Mouse (Mus musculus): ENCODE measurements at regions not wholly inside any gene's neighbourhood (a gene's known extent, or its start where the extent isn't known, plus 50 kb on each side); places are given as distances from the start of the nearest gene placed in this dataset.

GRCm38 (mm10) chr8:32958331-32958730 is 470.2 kb upstream of the 5930422O12Rik start:
- no peak for DNase-seq (ENCODE audit: extremely low spot score, low read depth, low spot score)

- DNase-seq (ENCODE audit: extremely low spot score, low read depth, low spot score) = no peak
Observed at GRCm38 (mm10) chr8:32958855-32959254, 469.7 kb upstream of the 5930422O12Rik start.

GRCm38 (mm10) chr8:32959326-32960064 is 469.0 kb upstream of the 5930422O12Rik start:
- DNase-seq (ENCODE audit: extremely low spot score, low read depth, low spot score) = no peak

- no peak for DNase-seq (ENCODE audit: extremely low spot score, low read depth, low spot score)
Observed at GRCm38 (mm10) chr8:32990216-32990615, 438.3 kb upstream of the 5930422O12Rik start.

- DNase-seq (ENCODE audit: extremely low spot score, low read depth, low spot score) = no peak
Observed at GRCm38 (mm10) chr8:33003967-33004564, 424.4 kb upstream of the 5930422O12Rik start.

- no peak for DNase-seq (ENCODE audit: extremely low spot score, low read depth, low spot score)
Observed at GRCm38 (mm10) chr8:33004570-33004969, 423.9 kb upstream of the 5930422O12Rik start.

GRCm38 (mm10) chr8:33010106-33010505 is 418.4 kb upstream of the 5930422O12Rik start:
- no peak for DNase-seq (ENCODE audit: extremely low spot score, low read depth, low spot score)

- no peak for DNase-seq (ENCODE audit: extremely low spot score, low read depth, low spot score)
Observed at GRCm38 (mm10) chr8:33012784-33013183, 415.7 kb upstream of the 5930422O12Rik start.

- DNase-seq (ENCODE audit: extremely low spot score, low read depth, low spot score) = no peak
Observed at GRCm38 (mm10) chr8:33015861-33016260, 412.6 kb upstream of the 5930422O12Rik start.

- no peak for DNase-seq (ENCODE audit: extremely low spot score, low read depth, low spot score)
Observed at GRCm38 (mm10) chr8:33026973-33027372, 401.5 kb upstream of the 5930422O12Rik start.

- DNase-seq (ENCODE audit: extremely low spot score, low read depth, low spot score) = no peak
Observed at GRCm38 (mm10) chr8:33029453-33029852, 399.1 kb upstream of the 5930422O12Rik start.

- DNase-seq (ENCODE audit: extremely low spot score, low read depth, low spot score) = no peak
Observed at GRCm38 (mm10) chr8:33052017-33052416, 376.5 kb upstream of the 5930422O12Rik start.

GRCm38 (mm10) chr8:33065566-33065965 is 362.9 kb upstream of the 5930422O12Rik start:
- no peak for DNase-seq (ENCODE audit: extremely low spot score, low read depth, low spot score)

GRCm38 (mm10) chr8:33066168-33066567 is 362.3 kb upstream of the 5930422O12Rik start:
- DNase-seq (ENCODE audit: extremely low spot score, low read depth, low spot score) = no peak

GRCm38 (mm10) chr8:33067453-33068039 is 361.0 kb upstream of the 5930422O12Rik start:
- DNase-seq (ENCODE audit: extremely low spot score, low read depth, low spot score) = no peak

- DNase-seq (ENCODE audit: extremely low spot score, low read depth, low spot score) = no peak
Observed at GRCm38 (mm10) chr8:33068468-33068867, 360.0 kb upstream of the 5930422O12Rik start.

GRCm38 (mm10) chr8:33075186-33075585 is 353.3 kb upstream of the 5930422O12Rik start:
- no peak for DNase-seq (ENCODE audit: extremely low spot score, low read depth, low spot score)

GRCm38 (mm10) chr8:33076253-33076652 is 352.3 kb upstream of the 5930422O12Rik start:
- DNase-seq (ENCODE audit: extremely low spot score, low read depth, low spot score) = no peak

- no peak for DNase-seq (ENCODE audit: extremely low spot score, low read depth, low spot score)
Observed at GRCm38 (mm10) chr8:33078125-33078524, 350.4 kb upstream of the 5930422O12Rik start.

GRCm38 (mm10) chr8:33079867-33080585 is 348.5 kb upstream of the 5930422O12Rik start:
- no peak for DNase-seq (ENCODE audit: extremely low spot score, low read depth, low spot score)

- DNase-seq (ENCODE audit: extremely low spot score, low read depth, low spot score) = no peak
Observed at GRCm38 (mm10) chr8:33081941-33082340, 346.6 kb upstream of the 5930422O12Rik start.
